Mouse (Mus musculus): ENCODE results near the gene Gm37240. TPM values are rescaled to one million over a fixed set of nuclear protein-coding genes. Genes with fewer than 3 reads are reported as not detected.

The Gm37240 gene
- total and polyA plus RNA-seq, 2 experiments from 2014 or later: 0.43 to 1.9 TPM

- TF ChIP-seq CTCF (IDR thresholded peaks at IDR 0.05): no peak
- ATAC-seq (ENCODE audit: low FRiP score): no peak
- H3K4me2 ChIP-seq (ENCODE audit: low read depth, low read length, poor library complexity, severe bottlenecking): no peak overlapping the region
- H3K9ac ChIP-seq (replicated peaks; ENCODE audit: low read length, poor library complexity, severe bottlenecking): no peak overlapping the region
- no peaks in the 10 kb centered on the region for H3K27me3 ChIP-seq (ENCODE audit: insufficient read depth, low read length)
- H3K36me3 ChIP-seq (ENCODE audit: insufficient read depth, low read length): no peaks in the 10 kb centered on the region
- no peak for DNase-seq (ENCODE audit: low spot score)
- H3K4me3 ChIP-seq (ENCODE audit: low read depth, low read length): no peak overlapping the region
- WGBS: 56% methylated on average over 2 of the region's 2 CpGs
- H3K4me1 ChIP-seq (ENCODE audit: insufficient read depth, low read length): peaks cover 4% of the 10 kb centered on the region; the same call in 1 of the 2 replicates
- H3K27ac ChIP-seq (ENCODE audit: low read depth, low read length): no peak overlapping the region
- H3K9me3 ChIP-seq (ENCODE audit: low read length): no peaks in the 10 kb centered on the region
Measured at GRCm38 (mm10) chr3:85109221-85109620, 778.1 kb downstream of the Gm37240 start.

- Histone ChIP-seq H3K27me3 (ENCODE audit: insufficient read depth, low read length) (no peaks in the 10 kb centered on the region), H3K4me1 (ENCODE audit: insufficient read depth, low read length) (peaks cover 4% of the 10 kb centered on the region; the same call in 1 of the 2 replicates), H3K9me3 (ENCODE audit: low read length) (no peaks in the 10 kb centered on the region), H3K27ac (ENCODE audit: low read depth, low read length) (no peak overlapping the region), H3K9ac (replicated peaks; ENCODE audit: low read length, poor library complexity, severe bottlenecking) (no peak overlapping the region), H3K4me3 (ENCODE audit: low read depth, low read length) (no peak overlapping the region), H3K36me3 (ENCODE audit: insufficient read depth, low read length) (no peaks in the 10 kb centered on the region), H3K4me2 (ENCODE audit: low read depth, low read length, poor library complexity, severe bottlenecking) (no peak overlapping the region)
- no peak for TF ChIP-seq CTCF (IDR thresholded peaks at IDR 0.05)
- no peak for ATAC-seq (ENCODE audit: low FRiP score)
- no peak for DNase-seq (ENCODE audit: low spot score)
- WGBS: 86% methylated on average over 3 of the region's 3 CpGs
Measured at GRCm38 (mm10) chr3:85108396-85108795, 778.9 kb downstream of the Gm37240 start.

- DNase-seq (ENCODE audit: low spot score): no peak
- Histone ChIP-seq H3K9me3 (ENCODE audit: low read length) (no peaks in the 10 kb centered on the region), H3K27ac (ENCODE audit: low read depth, low read length) (no peak overlapping the region), H3K4me1 (ENCODE audit: insufficient read depth, low read length) (peaks cover 4% of the 10 kb centered on the region; the same call in 1 of the 2 replicates), H3K4me3 (ENCODE audit: low read depth, low read length) (no peak overlapping the region), H3K27me3 (ENCODE audit: insufficient read depth, low read length) (no peaks in the 10 kb centered on the region), H3K36me3 (ENCODE audit: insufficient read depth, low read length) (no peaks in the 10 kb centered on the region), H3K4me2 (ENCODE audit: low read depth, low read length, poor library complexity, severe bottlenecking) (no peak overlapping the region), H3K9ac (replicated peaks; ENCODE audit: low read length, poor library complexity, severe bottlenecking) (no peak overlapping the region)
- WGBS: 58% methylated on average over 11 of the region's 11 CpGs
- TF ChIP-seq CTCF (IDR thresholded peaks at IDR 0.05): no peak
- 0 out of 2 replicates have a peak, but pooled peaks have one; percentile 38 for ATAC-seq (ENCODE audit: low FRiP score)
Measured at GRCm38 (mm10) chr3:85106956-85107355, 780.4 kb downstream of the Gm37240 start.

- Histone ChIP-seq H3K27me3 (ENCODE audit: insufficient read depth, low read length) (no peaks in the 10 kb centered on the region), H3K27ac (ENCODE audit: low read depth, low read length) (no peak overlapping the region), H3K4me2 (ENCODE audit: low read depth, low read length, poor library complexity, severe bottlenecking) (no peak overlapping the region), H3K9me3 (ENCODE audit: low read length) (no peaks in the 10 kb centered on the region), H3K4me1 (ENCODE audit: insufficient read depth, low read length) (no peaks in the 10 kb centered on the region), H3K4me3 (ENCODE audit: low read depth, low read length) (no peak overlapping the region), H3K36me3 (ENCODE audit: insufficient read depth, low read length) (no peaks in the 10 kb centered on the region), H3K9ac (replicated peaks; ENCODE audit: low read length, poor library complexity, severe bottlenecking) (no peak overlapping the region)
- ATAC-seq (ENCODE audit: low FRiP score) (no peak), DNase-seq (ENCODE audit: low spot score) (no peak)
- no peak for TF ChIP-seq CTCF (IDR thresholded peaks at IDR 0.05)
- WGBS: 71% methylated on average over 5 of the region's 5 CpGs
Measured at GRCm38 (mm10) chr3:85104301-85104700, 783.0 kb downstream of the Gm37240 start.

GRCm38 (mm10) chr3:85080882-85081558, 806.3 kb downstream of the Gm37240 start:
- DNase-seq (ENCODE audit: low spot score): no peak
- no peak overlapping the region for H3K27ac ChIP-seq (ENCODE audit: low read depth, low read length)
- no peaks in the 10 kb centered on the region for H3K36me3 ChIP-seq (ENCODE audit: insufficient read depth, low read length)
- no peak for ATAC-seq (ENCODE audit: low FRiP score)
- no peak overlapping the region for H3K4me2 ChIP-seq (ENCODE audit: low read depth, low read length, poor library complexity, severe bottlenecking)
- H3K4me3 ChIP-seq (ENCODE audit: low read depth, low read length): no peak overlapping the region
- no peak overlapping the region for H3K9ac ChIP-seq (replicated peaks; ENCODE audit: low read length, poor library complexity, severe bottlenecking)
- no peaks in the 10 kb centered on the region for H3K27me3 ChIP-seq (ENCODE audit: insufficient read depth, low read length)
- WGBS: 64% methylated on average over 21 of the region's 21 CpGs
- no peaks in the 10 kb centered on the region for H3K9me3 ChIP-seq (ENCODE audit: low read length)
- H3K4me1 ChIP-seq (ENCODE audit: insufficient read depth, low read length): no peaks in the 10 kb centered on the region
- no peak for TF ChIP-seq CTCF (IDR thresholded peaks at IDR 0.05)

- H3K4me2 ChIP-seq (ENCODE audit: low read depth, low read length, poor library complexity, severe bottlenecking): no peak overlapping the region
- no peaks in the 10 kb centered on the region for H3K4me1 ChIP-seq (ENCODE audit: insufficient read depth, low read length)
- DNase-seq (ENCODE audit: low spot score): no peak
- no peaks in the 10 kb centered on the region for H3K9me3 ChIP-seq (ENCODE audit: low read length)
- 67% methylated on average over 7 of the region's 7 CpGs for WGBS
- no peak for TF ChIP-seq CTCF (IDR thresholded peaks at IDR 0.05)
- no peak overlapping the region for H3K4me3 ChIP-seq (ENCODE audit: low read depth, low read length)
- no peaks in the 10 kb centered on the region for H3K36me3 ChIP-seq (ENCODE audit: insufficient read depth, low read length)
- no peak overlapping the region for H3K27ac ChIP-seq (ENCODE audit: low read depth, low read length)
- ATAC-seq (ENCODE audit: low FRiP score): no peak
- H3K27me3 ChIP-seq (ENCODE audit: insufficient read depth, low read length): no peaks in the 10 kb centered on the region
- H3K9ac ChIP-seq (replicated peaks; ENCODE audit: low read length, poor library complexity, severe bottlenecking): no peak overlapping the region
Measured at GRCm38 (mm10) chr3:85064113-85064512, 823.2 kb downstream of the Gm37240 start.

Data from midbrain, postnatal 0 days (tissue).